Mouse (Mus musculus) liver, embryonic 15.5 days (tissue): ENCODE measurements around the gene Ascl1. TPM values are rescaled to one million over a fixed set of nuclear protein-coding genes. Genes with fewer than 3 reads are reported as not detected.

ENCODE experiments used
- ATAC-seq: fragments of 200-750 bp; cut with Nextera tagmentation; 2 replicates; pipeline ENCODE4 v1.8.0; 2017; ENCODE audit warnings: moderate number of reproducible peaks, mild to moderate bottlenecking, moderate library complexity; ENCODE audit not compliant: insufficient read depth
- H3K27ac ChIP-seq: fragments of 300-500 bp; sonication (generic); replicated peaks from 2 replicates; pipeline ENCODE4 v1.5.1; 2015; ENCODE audit warnings: mild to moderate bottlenecking, inconsistent platforms
- H3K27me3 ChIP-seq: fragments of 300-500 bp; sonication (generic); 2 replicates; pipeline ENCODE4 v1.6.1; 2015; ENCODE audit warnings: mild to moderate bottlenecking, inconsistent platforms
- H3K36me3 ChIP-seq: fragments of 300-500 bp; sonication (generic); replicated peaks from 2 replicates; pipeline ENCODE4 v1.6.1; 2015; ENCODE audit warnings: moderate library complexity, mild to moderate bottlenecking, inconsistent platforms
- H3K4me1 ChIP-seq: fragments of 300-500 bp; sonication (generic); replicated peaks from 2 replicates; pipeline ENCODE4 v1.6.1; 2015; ENCODE audit warnings: inconsistent platforms
- H3K4me2 ChIP-seq: fragments of 300-500 bp; sonication (generic); 2 replicates; pipeline ENCODE4 v1.6.1; 2015; ENCODE audit warnings: moderate library complexity, mild to moderate bottlenecking, inconsistent platforms
- H3K4me3 ChIP-seq: fragments of 300-500 bp; sonication (generic); replicated peaks from 2 replicates; pipeline ENCODE4 v1.5.1; 2015; ENCODE audit warnings: mild to moderate bottlenecking, inconsistent platforms
- H3K9ac ChIP-seq: fragments of 300-500 bp; sonication (generic); 2 replicates; pipeline ENCODE4 v1.6.1; 2015; ENCODE audit warnings: moderate library complexity, mild to moderate bottlenecking, inconsistent platforms
- H3K9me3 ChIP-seq: fragments of 300-500 bp; sonication (generic); replicated peaks from 2 replicates; pipeline ENCODE4 v1.6.1; 2016; ENCODE audit warnings: inconsistent platforms
- WGBS: fragments of 180-500 bp; shearing (Covaris S2); methylation state at CpG from one replicate; pipeline ENCODE4 v1.1.7; 2015; ENCODE audit warnings: mixed read lengths; ENCODE audit not compliant: insufficient replicate concordance; 5-methylcytosine and 5-hydroxymethylcytosine counted together
- polyA plus RNA-seq: library from polyadenylated mRNA; unstranded; fragments of >200 nt; fragmentation: Nextera tagmentation; extraction: Ambion mirVana; gene quantifications from 2 replicates; pipeline ENCODE4 v1.2.1, GENCODE M21; 2015

The Ascl1 gene
- polyA plus RNA-seq, 1 experiment from 2014 or later: 0.03 TPM

GRCm38 (mm10) chr10:87484831-87485720, 8.4 kb downstream of the Ascl1 start:
- Histone ChIP-seq H3K27me3 (peaks cover 62% of the 10 kb centered on the region), H3K36me3 (no peaks in the 10 kb centered on the region), H3K27ac (no peak overlapping the region), H3K9ac (no peak overlapping the region), H3K4me2 (no peak overlapping the region), H3K4me3 (no peak overlapping the region), H3K4me1 (no peaks in the 10 kb centered on the region), H3K9me3 (no peaks in the 10 kb centered on the region)
- ATAC-seq: no peak
- WGBS: 4% methylated on average over 17 of the region's 17 CpGs

DNA sequence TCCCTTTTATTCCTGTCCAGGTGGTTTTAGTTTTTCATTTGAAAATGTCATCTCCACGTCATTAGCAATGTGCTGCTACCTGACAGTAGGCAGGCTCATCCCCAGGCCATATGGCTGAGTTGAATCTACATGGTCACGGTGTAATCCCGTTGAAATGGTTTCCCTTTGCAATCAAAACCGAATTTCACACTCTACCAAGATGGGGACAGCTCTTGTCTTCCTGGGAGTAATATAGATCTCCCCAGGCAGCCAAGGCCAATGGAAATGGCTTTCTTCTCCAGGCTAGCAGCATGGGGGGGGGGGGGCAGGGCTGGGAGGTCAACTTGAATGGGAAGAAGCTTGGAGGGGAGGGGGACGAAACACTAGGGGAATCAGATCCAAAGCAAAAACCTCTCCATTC, 15.6 kb downstream of the Ascl1 start:
- ATAC-seq: no peak
- no peak overlapping the region for H3K27ac ChIP-seq
- peaks cover 1% of the 10 kb centered on the region; the same call in 1 of the 2 replicates for H3K27me3 ChIP-seq
- H3K9ac ChIP-seq: no peak overlapping the region
- H3K36me3 ChIP-seq: no peaks in the 10 kb centered on the region
- H3K4me2 ChIP-seq: no peak overlapping the region
- H3K4me1 ChIP-seq: no peaks in the 10 kb centered on the region
- 42% methylated on average over 5 of the region's 5 CpGs for whole genome bisulfite sequencing
- H3K9me3 ChIP-seq: no peaks in the 10 kb centered on the region
- H3K4me3 ChIP-seq: no peak overlapping the region

GRCm38 (mm10) chr10:87474971-87475370, 18.5 kb downstream of the Ascl1 start:
- Histone ChIP-seq H3K27me3 (no peaks in the 10 kb centered on the region), H3K4me3 (no peak overlapping the region), H3K9ac (no peak overlapping the region), H3K4me2 (no peak overlapping the region), H3K4me1 (no peaks in the 10 kb centered on the region), H3K27ac (no peak overlapping the region), H3K9me3 (no peaks in the 10 kb centered on the region), H3K36me3 (no peaks in the 10 kb centered on the region)
- no peak for ATAC-seq
- WGBS: 59% methylated on average over 2 of the region's 2 CpGs

- ATAC-seq: no peak
- WGBS: 62% methylated on average over 10 of the region's 10 CpGs
- Histone ChIP-seq H3K9me3 (no peaks in the 10 kb centered on the region), H3K36me3 (no peaks in the 10 kb centered on the region), H3K4me3 (no peak overlapping the region), H3K9ac (no peak overlapping the region), H3K4me2 (no peak overlapping the region), H3K4me1 (no peaks in the 10 kb centered on the region), H3K27ac (no peak overlapping the region), H3K27me3 (no peaks in the 10 kb centered on the region)
Observed at GRCm38 (mm10) chr10:87473475-87474131, 19.9 kb downstream of the Ascl1 start.

DNA sequence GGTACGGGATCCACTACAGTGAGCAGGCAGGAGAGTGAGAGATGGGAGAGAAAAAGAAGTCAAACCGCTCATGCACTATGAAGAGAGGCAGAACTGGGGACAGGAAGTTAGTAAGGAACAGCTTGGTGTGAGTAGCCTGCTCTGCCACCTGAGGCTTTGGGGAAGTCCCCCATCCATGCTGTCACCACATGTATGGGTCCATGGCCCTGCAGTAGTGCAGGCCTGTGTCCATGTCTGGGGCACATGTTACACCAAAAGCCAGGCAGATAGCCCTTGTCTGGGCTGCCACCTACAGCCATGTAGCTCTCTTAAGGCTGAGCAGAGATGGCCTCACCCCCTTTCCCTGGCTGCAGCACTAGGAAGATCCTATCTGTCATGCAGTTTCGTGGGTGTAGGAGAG, 42.7 kb downstream of the Ascl1 start:
- H3K9me3 ChIP-seq: no peaks in the 10 kb centered on the region
- 56% methylated on average over 3 of the region's 3 CpGs for WGBS
- no peaks in the 10 kb centered on the region for H3K36me3 ChIP-seq
- ATAC-seq: no peak
- H3K4me1 ChIP-seq: no peaks in the 10 kb centered on the region
- H3K9ac ChIP-seq: no peak overlapping the region
- no peak overlapping the region for H3K4me3 ChIP-seq
- no peaks in the 10 kb centered on the region for H3K27me3 ChIP-seq
- H3K4me2 ChIP-seq: no peak overlapping the region
- no peak overlapping the region for H3K27ac ChIP-seq

- ATAC-seq: no peak
- Histone ChIP-seq H3K4me2 (no peak overlapping the region), H3K9me3 (no peaks in the 10 kb centered on the region), H3K36me3 (no peaks in the 10 kb centered on the region), H3K9ac (no peak overlapping the region), H3K4me1 (no peaks in the 10 kb centered on the region), H3K27me3 (no peaks in the 10 kb centered on the region), H3K27ac (no peak overlapping the region), H3K4me3 (no peak overlapping the region)
- WGBS: 63% methylated on average over 6 of the region's 6 CpGs
Observed at GRCm38 (mm10) chr10:87449368-87449767, 44.1 kb downstream of the Ascl1 start.

DNA sequence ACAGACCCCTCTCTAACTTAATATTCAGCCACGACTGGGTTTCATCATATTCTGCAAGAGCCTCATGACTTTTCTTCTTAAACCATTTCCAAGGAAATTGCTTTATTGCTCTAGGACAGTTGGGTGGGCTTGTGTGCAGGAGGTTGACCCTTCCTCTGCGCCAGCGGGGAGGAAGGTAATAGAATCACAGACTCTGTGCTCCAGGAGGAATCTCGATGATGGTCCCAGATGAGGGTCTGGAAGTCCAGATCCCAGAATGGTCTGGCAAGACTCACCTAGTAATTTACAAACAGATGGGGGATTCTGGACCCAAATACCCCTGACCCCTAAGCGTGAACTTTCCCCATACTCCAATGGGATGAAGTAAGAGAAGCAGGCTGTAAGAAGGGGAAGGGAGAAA, 45.2 kb downstream of the Ascl1 start:
- Histone ChIP-seq H3K27ac (no peak overlapping the region), H3K9me3 (no peaks in the 10 kb centered on the region), H3K4me1 (no peaks in the 10 kb centered on the region), H3K4me2 (no peak overlapping the region), H3K36me3 (no peaks in the 10 kb centered on the region), H3K4me3 (no peak overlapping the region), H3K27me3 (no peaks in the 10 kb centered on the region), H3K9ac (no peak overlapping the region)
- WGBS: 34% methylated on average over 5 of the region's 5 CpGs
- ATAC-seq: no peak

GRCm38 (mm10) chr10:87447754-87448095, 45.7 kb downstream of the Ascl1 start:
- WGBS: 3% methylated on average over 9 of the region's 9 CpGs
- H3K9ac ChIP-seq: no peak overlapping the region
- no peaks in the 10 kb centered on the region for H3K9me3 ChIP-seq
- no peak overlapping the region for H3K4me2 ChIP-seq
- H3K27ac ChIP-seq: no peak overlapping the region
- no peaks in the 10 kb centered on the region for H3K36me3 ChIP-seq
- no peaks in the 10 kb centered on the region for H3K4me1 ChIP-seq
- H3K27me3 ChIP-seq: no peaks in the 10 kb centered on the region
- H3K4me3 ChIP-seq: no peak overlapping the region
- no peak for ATAC-seq

GRCm38 (mm10) chr10:87446829-87447753, 46.4 kb downstream of the Ascl1 start:
- ATAC-seq: no peak
- WGBS: 25% methylated on average over 13 of the region's 13 CpGs
- H3K9me3 ChIP-seq: no peaks in the 10 kb centered on the region

DNA sequence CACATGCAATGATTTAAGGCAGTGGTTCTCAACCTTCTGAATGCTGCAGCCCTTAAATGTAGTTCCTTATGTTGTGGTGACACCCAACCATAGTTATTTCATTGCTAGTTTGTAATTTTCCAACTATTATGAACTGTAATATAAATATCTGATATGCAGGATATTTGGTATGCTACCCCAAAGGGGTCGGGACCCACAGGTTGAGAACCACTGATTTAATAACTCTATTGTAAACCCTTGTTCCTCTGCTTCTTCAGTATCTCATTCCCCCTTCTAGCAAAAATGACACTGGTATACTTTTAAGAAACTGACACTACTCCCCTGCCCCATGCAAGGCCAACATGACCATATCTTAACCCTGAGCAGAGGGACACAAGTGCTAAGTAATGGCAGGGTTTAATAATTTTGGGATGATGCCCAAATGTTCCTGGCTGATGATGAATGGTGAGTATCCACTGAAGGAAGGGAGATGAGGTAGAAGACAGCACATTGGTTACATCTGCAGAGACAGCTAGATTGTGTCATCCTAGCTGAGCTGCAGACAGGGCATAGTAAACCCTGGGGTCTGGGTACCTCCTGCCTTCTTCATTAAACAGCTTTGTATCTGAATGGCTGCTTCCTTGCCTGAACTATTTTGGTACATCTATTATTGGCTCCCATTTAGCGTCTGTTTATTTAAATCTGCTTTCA, 47.2 kb downstream of the Ascl1 start:
- H3K9me3 ChIP-seq: no peaks in the 10 kb centered on the region
- H3K27ac ChIP-seq: no peak overlapping the region
- H3K9ac ChIP-seq: no peak overlapping the region
- no peaks in the 10 kb centered on the region for H3K4me1 ChIP-seq
- ATAC-seq: no peak
- no peaks in the 10 kb centered on the region for H3K27me3 ChIP-seq
- no peak overlapping the region for H3K4me2 ChIP-seq
- no peaks in the 10 kb centered on the region for H3K36me3 ChIP-seq
- H3K4me3 ChIP-seq: no peak overlapping the region
- 40% methylated on average over 2 of the region's 2 CpGs for WGBS

More at GRCm38 (mm10) chr10:87446829-87447753, 46.4 kb downstream of the Ascl1 start:
- no peak overlapping the region for H3K27ac ChIP-seq
- H3K4me2 ChIP-seq: no peak overlapping the region
- H3K27me3 ChIP-seq: no peaks in the 10 kb centered on the region
- H3K4me1 ChIP-seq: no peaks in the 10 kb centered on the region
- H3K9ac ChIP-seq: no peak overlapping the region
- H3K36me3 ChIP-seq: no peaks in the 10 kb centered on the region
- no peak overlapping the region for H3K4me3 ChIP-seq
